In genomic region chr5:18055323-18055722, GRCm38 (mm10) we compare ENCODE assay signal across 20 mouse cellular contexts.
DNase-seq lines count a peak whose midpoint lies in the region; ATAC-seq and TF ChIP-seq lines count a peak whose summit lies in the region.
"Had no signal": no experiment of that assay in that cellular context is flagged by ENCODE, and none has a peak within 500 bp of the region (broad histone marks: within the 10 kb centered on the region; RNA-seq: fewer than 3 reads in every experiment).

No protein-coding gene starts in this region.

- no peak overlapping the region for H3K4me3 ChIP-seq in hindbrain, embryonic 12.5 days
- no peak overlapping the region for H3K4me3 ChIP-seq in hindbrain, embryonic 10.5 days
- H3K4me3 ChIP-seq in midbrain, embryonic 12.5 days = no peak overlapping the region
- H3K4me3 ChIP-seq: embryonic facial prominence, embryonic 13.5 days; gastrocnemius, adult 2 months; heart, embryonic 12.5 days; intestine, embryonic 15.5 days; limb, embryonic 12.5 days; liver, embryonic 12.5 days had no signal

- intact Hi-C loops in heart, postnatal 36 days (cut with DNase I) = no loop called here

- WGBS in hindbrain, embryonic 12.5 days = 39% methylated on average over 2 of the region's 2 CpGs
- 55% methylated on average over 2 of the region's 2 CpGs for WGBS in hindbrain, embryonic 10.5 days
- 60% methylated on average over 2 of the region's 2 CpGs for WGBS in midbrain, embryonic 12.5 days

- no peak for TF ChIP-seq POLR2A in brain, embryonic 14.5 days (IDR thresholded peaks at IDR 0.05; ENCODE audit: borderline replicate concordance, extremely low read depth, insufficient read depth, insufficient read length, poor library complexity, severe bottlenecking)

- no peaks in the 10 kb centered on the region for H3K4me1 ChIP-seq in hindbrain, embryonic 12.5 days
- H3K4me1 ChIP-seq in hindbrain, embryonic 10.5 days (replicated peaks) = no peaks in the 10 kb centered on the region
- H3K4me1 ChIP-seq in midbrain, embryonic 12.5 days = no peaks in the 10 kb centered on the region
- H3K4me1 ChIP-seq: embryonic facial prominence, embryonic 13.5 days; heart, embryonic 12.5 days; intestine, embryonic 15.5 days; limb, embryonic 12.5 days; liver, embryonic 12.5 days had no signal

- H3K27ac ChIP-seq in hindbrain, embryonic 12.5 days = no peak overlapping the region
- H3K27ac ChIP-seq in hindbrain, embryonic 10.5 days = no peak overlapping the region
- H3K27ac ChIP-seq in midbrain, embryonic 12.5 days (replicated peaks) = no peak overlapping the region
- H3K27ac ChIP-seq: embryonic facial prominence, embryonic 13.5 days; gastrocnemius, adult 2 months; intestine, embryonic 15.5 days; limb, embryonic 12.5 days; liver, embryonic 12.5 days had no signal

- H3K36me3 ChIP-seq in hindbrain, embryonic 12.5 days = no peaks in the 10 kb centered on the region
- H3K36me3 ChIP-seq in hindbrain, embryonic 10.5 days = no peaks in the 10 kb centered on the region
- no peaks in the 10 kb centered on the region for H3K36me3 ChIP-seq in midbrain, embryonic 12.5 days
- H3K36me3 ChIP-seq: embryonic facial prominence, embryonic 13.5 days; heart, embryonic 12.5 days; intestine, embryonic 15.5 days; limb, embryonic 12.5 days; liver, embryonic 12.5 days had no signal

- H3K9ac ChIP-seq in hindbrain, embryonic 12.5 days = no peak overlapping the region
- H3K9ac ChIP-seq in midbrain, embryonic 12.5 days (replicated peaks) = no peak overlapping the region
- H3K9ac ChIP-seq: embryonic facial prominence, embryonic 13.5 days; heart, embryonic 12.5 days; intestine, embryonic 15.5 days; limb, embryonic 12.5 days; liver, embryonic 12.5 days had no signal

- no peak for TF ChIP-seq CTCF in brain, embryonic 14.5 days (IDR thresholded peaks at IDR 0.05; ENCODE audit: borderline replicate concordance, extremely low read depth, insufficient read depth, insufficient read length)

- H3K27me3 ChIP-seq in hindbrain, embryonic 12.5 days = no peaks in the 10 kb centered on the region
- H3K27me3 ChIP-seq in hindbrain, embryonic 10.5 days (ENCODE audit: insufficient read depth, poor library complexity, severe bottlenecking) = no peaks in the 10 kb centered on the region
- no peaks in the 10 kb centered on the region for H3K27me3 ChIP-seq in midbrain, embryonic 12.5 days
- H3K27me3 ChIP-seq: embryonic facial prominence, embryonic 13.5 days; heart, embryonic 12.5 days; intestine, embryonic 15.5 days; limb, embryonic 12.5 days; liver, embryonic 12.5 days had no signal

- H3K9me3 ChIP-seq in hindbrain, embryonic 12.5 days (replicated peaks) = no peaks in the 10 kb centered on the region
- H3K9me3 ChIP-seq in hindbrain, embryonic 10.5 days = no peaks in the 10 kb centered on the region
- H3K9me3 ChIP-seq in midbrain, embryonic 12.5 days = no peaks in the 10 kb centered on the region
- H3K9me3 ChIP-seq: embryonic facial prominence, embryonic 13.5 days; heart, embryonic 12.5 days; intestine, embryonic 15.5 days; limb, embryonic 12.5 days; liver, embryonic 12.5 days had no signal

- peak; percentile 89 for ATAC-seq in hindbrain, embryonic 12.5 days (ENCODE audit: low FRiP score)
- peak; percentile 65 for ATAC-seq in midbrain, embryonic 12.5 days (ENCODE audit: low FRiP score, low read depth)
- ATAC-seq: intestine, embryonic 15.5 days; liver, embryonic 12.5 days had no signal

- no peak overlapping the region for H3K4me2 ChIP-seq in hindbrain, embryonic 12.5 days (replicated peaks)
- no peak overlapping the region for H3K4me2 ChIP-seq in midbrain, embryonic 12.5 days (replicated peaks)
- H3K4me2 ChIP-seq: embryonic facial prominence, embryonic 13.5 days; heart, embryonic 12.5 days; intestine, embryonic 15.5 days; limb, embryonic 12.5 days; liver, embryonic 12.5 days had no signal

- no peak for DNase-seq in hindbrain, embryonic 10.5 days (ENCODE audit: low spot score)
- DNase-seq in brain, embryonic 14.5 days (ENCODE audit: low read depth) = peak; percentile 74
- peak; percentile 2 for DNase-seq in retina, postnatal 1 day
- DNase-seq in heart, adult 11 months = no peak
- DNase-seq in heart, postnatal 36 days = no peak
- DNase-seq: B cell, adult 2 months; cerebellum, adult 9-10 months; gastrocnemius, adult 2 months; heart, postnatal 14 days; kidney, postnatal 4 days; lung, adult 2 months; lung, postnatal 36 days; thymus, postnatal 36 days had no signal

Comparison
In these comparisons a context has a peak if more than half of its experiments do, and no peak if none do; other contexts are left out.
1. DNase-seq: peak in brain, embryonic 14.5 days (single experiment) and retina, postnatal 1 day (single experiment); none in hindbrain, embryonic 10.5 days (single experiment), heart, adult 11 months (single experiment) and heart, postnatal 36 days (0 of 2).